Mouse (Mus musculus) adrenal gland (tissue): Measurements from ENCODE around the gene Htatsf1.

Source experiments
- intact Hi-C: fragments of 180-260 bp; cut with DNase I; formaldehyde crosslinking; loops from one replicate; pipeline ENCODE4 v1.15.1; 2025
- long read RNA-seq, 2 experiments: library from polyadenylated mRNA; unstranded; transcript quantifications; one replicate each; pipeline ENCODE4 v2.0.0; 2020; ENCODE audit warnings: borderline replicate concordance in 1 of 2; ENCODE audit not compliant: insufficient replicate concordance in 1 of 2

Htatsf1 gene
- long read RNA-seq, experiment 1, transcript Htatsf1-201 (10 exons, 2,810 nt), result major isoform, 32 of 72 reads
- long read RNA-seq, experiment 1, partial matches to known transcripts, result 33 of 72 reads
- long read RNA-seq, experiment 1, other reads (novel, unspliced or antisense), result 6 of 72 reads
- long read RNA-seq, experiment 2, transcript Htatsf1-201 (10 exons, 2,810 nt), result major isoform, 44 of 96 reads
- long read RNA-seq, experiment 2, partial matches to known transcripts, result 44 of 96 reads
- long read RNA-seq, experiment 2, other reads (novel, unspliced or antisense), result 7 of 96 reads

- intact Hi-C loops, result loop anchor here (10.0 kb wide), 2 partner anchors 341 to 459 kb away; partner anchors contain the start of genes Mmgt1 and Rbmx
These were observed at the start of gene Htatsf1 for GRCm38 (mm10) chrX:57053174-57053992. Htatsf1 (plus strand) TSS chrX:57053583.

DNA sequence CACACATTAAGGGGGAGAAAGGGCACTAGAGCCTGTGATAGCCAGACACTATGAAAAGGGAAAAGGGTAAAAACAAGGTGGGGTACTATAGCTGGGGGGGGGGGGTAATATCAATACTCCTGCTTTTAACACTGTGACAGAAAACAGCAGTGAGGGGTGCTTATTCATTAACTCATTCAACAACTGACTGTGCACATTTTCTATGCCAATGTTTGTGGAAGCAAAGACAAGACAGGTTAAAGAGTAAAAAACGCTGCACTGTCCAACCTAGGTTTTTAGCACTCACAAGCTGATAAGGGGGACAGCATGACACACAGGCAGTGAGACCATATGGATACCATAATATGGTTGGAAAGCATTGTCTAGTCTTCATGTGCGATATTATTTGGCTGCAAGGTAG is 40.5 kb upstream of the Htatsf1 start:
- intact Hi-C loops, result no loop called here

DNA sequence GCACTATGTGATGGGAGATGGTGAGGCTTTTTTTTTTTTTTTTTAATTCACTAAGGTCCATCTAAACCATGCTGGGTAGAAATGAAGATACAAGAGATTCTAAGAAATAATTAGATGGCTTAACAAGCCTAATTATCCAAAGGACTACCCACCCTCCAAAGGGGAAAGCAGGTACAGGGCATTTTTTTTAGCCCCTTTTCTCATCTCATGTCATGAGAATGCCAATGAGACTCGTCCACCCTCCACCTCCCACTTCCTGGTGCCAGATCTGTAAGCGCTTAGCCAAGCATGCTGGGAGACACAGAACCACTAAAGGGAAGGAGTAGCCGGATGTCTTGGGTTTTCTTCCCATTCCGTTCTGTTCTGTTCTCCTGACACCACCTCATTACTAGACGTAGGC is 10.6 kb upstream of the Htatsf1 start, which contains the start of gene Brs3:
Brs3 (plus strand) TSS at position 301 of the 400 bp plus-strand sequence.
- intact Hi-C loops, result no loop called here

DNA sequence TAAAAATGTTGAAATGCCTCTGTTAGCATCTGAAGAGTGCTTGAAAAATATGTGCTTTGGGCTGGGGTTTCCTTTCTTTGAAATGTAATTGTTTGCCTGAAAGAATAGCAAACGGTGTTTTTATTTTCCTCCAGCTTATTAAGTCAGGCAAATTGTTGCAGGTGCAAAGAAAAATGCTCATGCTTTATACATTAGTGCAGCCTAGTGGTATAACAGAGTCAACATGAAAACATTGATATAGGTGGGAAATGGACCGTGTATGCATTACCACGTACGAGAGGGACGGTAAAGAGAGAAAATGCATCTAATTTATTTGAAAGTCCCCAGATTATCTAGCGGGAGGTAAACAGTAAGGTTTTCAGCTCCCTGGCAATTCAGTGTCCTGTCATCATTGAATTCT is 9.5 kb upstream of the Htatsf1 start:
- intact Hi-C loops, result no loop called here

DNA sequence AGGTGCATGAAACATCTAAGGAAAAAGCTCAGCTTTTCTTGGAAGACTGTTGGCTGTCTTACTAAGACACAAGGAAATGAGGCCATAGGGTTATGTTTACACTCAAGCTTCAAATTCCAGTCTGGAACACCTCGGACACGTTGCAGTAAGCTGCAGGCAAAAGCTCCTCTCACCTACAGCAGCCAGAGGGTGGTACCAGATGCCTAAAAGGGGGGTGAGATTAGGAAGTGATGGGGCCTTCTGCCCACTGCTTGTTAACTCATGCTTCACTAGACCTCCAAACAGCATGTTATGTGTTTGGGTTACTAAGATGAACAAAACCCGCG is 572 bp upstream of the Htatsf1 start:
- intact Hi-C loops, result loop anchor here (10.0 kb wide), 2 partner anchors 342 to 458 kb away; partner anchors contain the start of genes Mmgt1 and Rbmx

- intact Hi-C loops, result loop anchor here (10.0 kb wide), 2 partner anchors 341 to 459 kb away; partner anchors contain the start of genes Mmgt1 and Rbmx
These were observed 606 bp downstream of the Htatsf1 start for GRCm38 (mm10) chrX:57053993-57054385.

- intact Hi-C loops, result no loop called here
These were observed 28.1 kb downstream of the Htatsf1 start for GRCm38 (mm10) chrX:57081496-57081895.

- intact Hi-C loops, result no loop called here
These were observed 34.4 kb downstream of the Htatsf1 start, which contains the start of gene Vgll1 for GRCm38 (mm10) chrX:57087806-57088205. Vgll1 (plus strand) TSS chrX:57088106.

DNA sequence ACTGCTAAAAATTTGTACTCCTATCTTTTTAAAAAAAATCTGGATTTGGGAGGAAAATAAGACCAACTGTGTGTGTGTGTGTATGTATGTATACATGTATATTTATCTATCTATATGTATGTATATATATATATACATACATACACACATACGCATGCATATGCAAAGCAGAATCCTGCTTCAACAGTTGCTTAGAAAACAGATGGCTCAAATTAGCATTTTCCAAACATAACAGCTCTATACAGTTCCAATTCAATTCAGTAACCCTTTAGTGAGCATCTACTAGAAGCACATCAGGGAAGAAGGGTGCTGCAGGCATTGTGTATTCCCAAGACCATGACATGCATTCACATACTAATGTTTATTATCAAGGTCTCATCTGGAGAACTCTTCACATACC is 50.0 kb downstream of the Htatsf1 start:
- intact Hi-C loops, result no loop called here

DNA sequence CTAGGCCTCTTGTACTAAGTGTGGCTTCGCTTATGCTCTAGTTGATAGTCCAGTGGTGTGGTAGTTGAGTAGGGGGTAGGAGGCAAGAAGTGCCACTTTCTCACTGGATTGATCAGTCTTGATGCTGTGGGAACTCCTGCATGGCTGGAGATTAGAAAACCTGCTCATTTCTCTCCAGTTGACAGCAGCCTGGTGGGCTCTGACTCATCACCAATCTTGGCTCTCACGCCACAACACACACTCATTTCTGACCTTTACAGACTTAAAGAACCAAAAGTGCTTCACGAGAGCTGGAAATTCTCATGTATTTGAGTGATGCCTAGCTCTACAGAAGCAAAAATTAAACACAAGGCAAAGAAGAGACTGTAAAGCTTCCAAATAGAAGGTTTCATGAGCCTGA is 53.6 kb downstream of the Htatsf1 start:
- intact Hi-C loops, result no loop called here
